Mouse (Mus musculus): ENCODE measurements around the gene Btbd8. TPM values are rescaled to one million over a fixed set of nuclear protein-coding genes. Genes with fewer than 3 reads are reported as not detected.

Gene Btbd8
- polyA plus RNA-seq, 1 experiment from 2014 or later, result 4.7 TPM

DNA sequence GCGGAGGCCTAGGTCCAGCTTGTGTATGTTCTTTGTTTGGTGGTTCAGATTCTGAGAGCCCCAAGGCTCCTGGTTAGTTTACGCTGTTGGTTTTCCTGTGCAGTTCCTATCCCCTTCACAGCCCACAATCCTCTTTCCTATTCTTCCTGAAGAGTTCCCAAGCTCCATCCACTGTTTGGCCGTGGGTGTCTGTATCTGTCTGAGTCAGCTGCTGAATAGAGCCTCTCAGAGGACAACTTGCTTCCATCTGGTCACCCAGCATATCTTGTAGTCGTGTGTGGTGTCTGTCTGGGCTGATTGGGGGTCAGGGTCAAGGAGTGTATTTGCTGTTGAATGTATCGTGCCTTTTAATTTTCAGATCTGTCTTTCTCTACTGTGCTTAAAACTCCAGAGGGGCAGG lies 4.1 kb downstream of the Btbd8 start:
- no peaks in the 10 kb centered on the region for H3K27me3 ChIP-seq (replicated peaks; ENCODE audit: control insufficient read depth, insufficient read depth, low read length)
- no peak overlapping the region for H3K27ac ChIP-seq (ENCODE audit: low read depth)
- DNase-seq (ENCODE audit: low spot score) (no peak), ATAC-seq (replicated peaks; ENCODE audit: low FRiP score, low TSS enrichment, low read depth) (no peak)
- 78% methylated on average over 5 of the region's 5 CpGs for WGBS
- no peak overlapping the region for H3K4me2 ChIP-seq (ENCODE audit: low read length)
- no peaks in the 10 kb centered on the region for H3K9me3 ChIP-seq (ENCODE audit: control insufficient read depth, low read length)
- peaks cover 6% of the 10 kb centered on the region for H3K4me1 ChIP-seq (replicated peaks; ENCODE audit: control insufficient read depth, insufficient read depth, low read length)
- no peak overlapping the region for H3K9ac ChIP-seq (ENCODE audit: low read length)
- no peak overlapping the region for H3K4me3 ChIP-seq (ENCODE audit: low read depth, low read length)
- no peaks in the 10 kb centered on the region for H3K36me3 ChIP-seq (ENCODE audit: control insufficient read depth, insufficient read depth, low read length)

DNA sequence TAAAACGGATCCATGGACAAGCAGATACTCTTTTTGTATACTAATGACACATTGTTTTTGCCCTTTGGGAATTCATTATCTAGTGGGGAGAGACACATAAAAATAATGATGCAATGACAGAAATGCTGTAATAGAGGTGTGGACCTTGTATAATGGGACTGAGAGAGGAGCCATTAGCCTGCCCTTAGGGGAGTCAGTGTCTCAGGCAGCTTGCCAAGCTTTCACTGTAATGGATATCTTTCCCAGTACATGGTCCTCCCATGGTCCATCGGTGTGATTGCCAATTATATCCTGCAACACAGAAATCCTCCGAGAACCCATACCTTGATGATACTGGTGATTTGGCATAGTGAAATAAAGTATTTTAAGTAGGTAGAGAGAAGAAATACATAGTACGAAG lies 6.5 kb downstream of the Btbd8 start:
- no peak overlapping the region for H3K9ac ChIP-seq (ENCODE audit: low read length)
- 88% methylated on average over 4 of the region's 4 CpGs for WGBS
- H3K9me3 ChIP-seq (ENCODE audit: control insufficient read depth, low read length), result no peaks in the 10 kb centered on the region
- no peak overlapping the region for H3K27ac ChIP-seq (ENCODE audit: low read depth)
- DNase-seq (ENCODE audit: low spot score) (no peak), ATAC-seq (replicated peaks; ENCODE audit: low FRiP score, low TSS enrichment, low read depth) (no peak)
- no peaks in the 10 kb centered on the region for H3K36me3 ChIP-seq (ENCODE audit: control insufficient read depth, insufficient read depth, low read length)
- H3K27me3 ChIP-seq (replicated peaks; ENCODE audit: control insufficient read depth, insufficient read depth, low read length), result no peaks in the 10 kb centered on the region
- H3K4me2 ChIP-seq (ENCODE audit: low read length), result no peak overlapping the region
- no peaks in the 10 kb centered on the region for H3K4me1 ChIP-seq (replicated peaks; ENCODE audit: control insufficient read depth, insufficient read depth, low read length)
- H3K4me3 ChIP-seq (ENCODE audit: low read depth, low read length), result no peak overlapping the region

DNA sequence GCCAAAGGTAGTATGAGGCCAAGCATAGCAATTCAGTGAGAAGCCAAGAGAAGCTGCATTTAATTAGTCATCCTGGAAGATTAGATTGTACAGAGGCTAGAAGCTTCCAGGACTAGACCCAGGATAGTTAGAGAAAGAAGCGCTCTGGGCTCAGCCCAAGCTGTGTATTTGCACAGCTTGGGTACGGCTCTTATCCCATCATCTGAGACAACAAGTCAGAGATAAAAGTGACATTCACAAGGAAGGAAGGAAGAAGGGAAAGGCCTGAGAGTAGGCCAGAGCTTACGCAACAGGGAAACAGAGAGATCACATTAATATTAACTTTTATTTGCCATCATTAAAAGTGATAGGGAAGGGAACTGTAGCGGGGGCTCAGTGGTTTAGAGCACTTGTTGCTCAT lies 10.2 kb downstream of the Btbd8 start:
- Histone ChIP-seq H3K9ac (ENCODE audit: low read length) (no peak overlapping the region), H3K27me3 (replicated peaks; ENCODE audit: control insufficient read depth, insufficient read depth, low read length) (no peaks in the 10 kb centered on the region), H3K27ac (ENCODE audit: low read depth) (no peak overlapping the region), H3K4me1 (replicated peaks; ENCODE audit: control insufficient read depth, insufficient read depth, low read length) (no peaks in the 10 kb centered on the region), H3K4me3 (ENCODE audit: low read depth, low read length) (no peak overlapping the region), H3K4me2 (ENCODE audit: low read length) (no peak overlapping the region), H3K9me3 (ENCODE audit: control insufficient read depth, low read length) (no peaks in the 10 kb centered on the region), H3K36me3 (ENCODE audit: control insufficient read depth, insufficient read depth, low read length) (peaks cover 9% of the 10 kb centered on the region; the same call in 1 of the 2 replicates)
- ATAC-seq (replicated peaks; ENCODE audit: low FRiP score, low TSS enrichment, low read depth) (no peak), DNase-seq (ENCODE audit: low spot score) (no peak)
- 73% methylated on average over 4 of the region's 4 CpGs for WGBS

DNA sequence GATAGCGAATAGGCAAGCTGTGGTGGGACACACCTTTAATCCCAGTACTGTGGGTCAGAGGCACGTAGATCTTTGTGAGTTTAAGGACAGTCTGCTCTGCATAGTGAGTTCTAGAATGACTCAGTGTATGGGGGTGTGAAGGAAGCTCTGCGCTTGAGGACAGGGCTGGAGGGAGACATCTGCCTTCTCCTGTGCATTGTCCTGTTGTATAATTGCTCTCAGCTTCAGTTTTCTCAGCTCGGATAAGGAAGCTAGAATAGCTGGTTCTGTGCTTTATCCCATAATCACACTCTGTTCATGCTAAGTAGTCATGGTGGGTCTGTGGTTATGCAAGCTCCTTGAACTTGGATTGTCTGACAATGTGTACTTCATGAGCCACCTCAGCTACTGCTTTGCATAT lies 11.0 kb downstream of the Btbd8 start:
- DNase-seq (ENCODE audit: low spot score), result no peak

DNA sequence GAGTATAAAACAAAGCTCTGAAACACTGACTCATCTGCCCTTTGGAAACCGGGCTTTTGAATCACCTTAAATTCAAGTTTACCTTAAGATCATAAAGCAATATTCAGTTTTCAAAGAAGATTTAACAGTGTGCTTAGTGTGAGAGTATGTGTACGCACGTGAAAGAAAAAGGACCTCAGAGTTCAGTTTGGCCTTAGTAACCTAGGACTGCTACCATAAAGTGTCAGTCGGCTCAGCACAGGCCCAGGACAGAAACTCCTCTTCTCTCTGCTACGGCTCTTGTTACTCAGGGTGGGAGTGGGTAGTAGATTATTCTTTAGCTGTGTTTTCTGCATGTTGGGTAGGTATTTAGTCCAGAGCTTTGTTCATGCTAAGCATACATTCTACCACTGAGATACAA lies 11.8 kb downstream of the Btbd8 start:
- 83% methylated on average over 5 of the region's 5 CpGs for WGBS
- H3K4me3 ChIP-seq (ENCODE audit: low read depth, low read length), result no peak overlapping the region
- ATAC-seq (replicated peaks; ENCODE audit: low FRiP score, low TSS enrichment, low read depth) (no peak), DNase-seq (ENCODE audit: low spot score) (no peak)
- H3K9ac ChIP-seq (ENCODE audit: low read length), result no peak overlapping the region
- no peak overlapping the region for H3K27ac ChIP-seq (ENCODE audit: low read depth)
- peaks cover 9% of the 10 kb centered on the region; the same call in 1 of the 2 replicates for H3K36me3 ChIP-seq (ENCODE audit: control insufficient read depth, insufficient read depth, low read length)
- no peaks in the 10 kb centered on the region for H3K9me3 ChIP-seq (ENCODE audit: control insufficient read depth, low read length)
- no peaks in the 10 kb centered on the region for H3K4me1 ChIP-seq (replicated peaks; ENCODE audit: control insufficient read depth, insufficient read depth, low read length)
- no peak overlapping the region for H3K4me2 ChIP-seq (ENCODE audit: low read length)
- no peaks in the 10 kb centered on the region for H3K27me3 ChIP-seq (replicated peaks; ENCODE audit: control insufficient read depth, insufficient read depth, low read length)

More for the DNA sequence above, 11.0 kb downstream of the Btbd8 start:
- H3K4me2 ChIP-seq (ENCODE audit: low read length), result no peak overlapping the region
- no peak overlapping the region for H3K4me3 ChIP-seq (ENCODE audit: low read depth, low read length)
- no peak for ATAC-seq (replicated peaks; ENCODE audit: low FRiP score, low TSS enrichment, low read depth)
- H3K27me3 ChIP-seq (replicated peaks; ENCODE audit: control insufficient read depth, insufficient read depth, low read length), result no peaks in the 10 kb centered on the region
- H3K4me1 ChIP-seq (replicated peaks; ENCODE audit: control insufficient read depth, insufficient read depth, low read length), result no peaks in the 10 kb centered on the region
- H3K27ac ChIP-seq (ENCODE audit: low read depth), result no peak overlapping the region
- WGBS, result 87% methylated on average over 4 of the region's 4 CpGs
- no peaks in the 10 kb centered on the region for H3K9me3 ChIP-seq (ENCODE audit: control insufficient read depth, low read length)
- H3K36me3 ChIP-seq (ENCODE audit: control insufficient read depth, insufficient read depth, low read length), result peaks cover 9% of the 10 kb centered on the region; the same call in 1 of the 2 replicates
- H3K9ac ChIP-seq (ENCODE audit: low read length), result no peak overlapping the region

DNA sequence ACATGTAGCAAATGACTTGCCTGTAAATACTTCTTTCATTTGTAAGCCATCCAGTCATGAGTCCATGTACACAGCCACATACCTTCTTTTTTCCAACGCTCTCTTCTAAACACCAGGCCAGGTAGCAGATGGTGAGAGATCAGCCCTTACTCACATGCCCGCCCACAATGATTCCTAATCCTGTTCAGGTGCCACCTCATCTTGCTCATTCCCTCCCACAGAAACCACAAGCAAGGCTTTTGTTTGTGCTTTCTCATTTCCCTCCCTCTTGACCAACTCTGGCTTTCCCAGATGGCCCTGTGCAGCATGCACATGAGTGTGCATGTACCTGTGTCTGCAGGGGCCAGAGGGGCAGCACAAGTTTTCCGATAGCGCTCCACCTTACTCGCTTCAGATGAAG lies 12.5 kb downstream of the Btbd8 start:
- DNase-seq (ENCODE audit: low spot score), result no peak
- WGBS, result 94% methylated on average over 5 of the region's 5 CpGs
- peaks cover 9% of the 10 kb centered on the region; the same call in 1 of the 2 replicates for H3K36me3 ChIP-seq (ENCODE audit: control insufficient read depth, insufficient read depth, low read length)
- no peaks in the 10 kb centered on the region for H3K4me1 ChIP-seq (replicated peaks; ENCODE audit: control insufficient read depth, insufficient read depth, low read length)
- no peak overlapping the region for H3K4me3 ChIP-seq (ENCODE audit: low read depth, low read length)
- ATAC-seq (replicated peaks; ENCODE audit: low FRiP score, low TSS enrichment, low read depth), result no peak
- no peak overlapping the region for H3K27ac ChIP-seq (ENCODE audit: low read depth)
- no peak overlapping the region for H3K9ac ChIP-seq (ENCODE audit: low read length)
- no peak overlapping the region for H3K4me2 ChIP-seq (ENCODE audit: low read length)
- H3K27me3 ChIP-seq (replicated peaks; ENCODE audit: control insufficient read depth, insufficient read depth, low read length), result no peaks in the 10 kb centered on the region
- no peaks in the 10 kb centered on the region for H3K9me3 ChIP-seq (ENCODE audit: control insufficient read depth, low read length)

DNA sequence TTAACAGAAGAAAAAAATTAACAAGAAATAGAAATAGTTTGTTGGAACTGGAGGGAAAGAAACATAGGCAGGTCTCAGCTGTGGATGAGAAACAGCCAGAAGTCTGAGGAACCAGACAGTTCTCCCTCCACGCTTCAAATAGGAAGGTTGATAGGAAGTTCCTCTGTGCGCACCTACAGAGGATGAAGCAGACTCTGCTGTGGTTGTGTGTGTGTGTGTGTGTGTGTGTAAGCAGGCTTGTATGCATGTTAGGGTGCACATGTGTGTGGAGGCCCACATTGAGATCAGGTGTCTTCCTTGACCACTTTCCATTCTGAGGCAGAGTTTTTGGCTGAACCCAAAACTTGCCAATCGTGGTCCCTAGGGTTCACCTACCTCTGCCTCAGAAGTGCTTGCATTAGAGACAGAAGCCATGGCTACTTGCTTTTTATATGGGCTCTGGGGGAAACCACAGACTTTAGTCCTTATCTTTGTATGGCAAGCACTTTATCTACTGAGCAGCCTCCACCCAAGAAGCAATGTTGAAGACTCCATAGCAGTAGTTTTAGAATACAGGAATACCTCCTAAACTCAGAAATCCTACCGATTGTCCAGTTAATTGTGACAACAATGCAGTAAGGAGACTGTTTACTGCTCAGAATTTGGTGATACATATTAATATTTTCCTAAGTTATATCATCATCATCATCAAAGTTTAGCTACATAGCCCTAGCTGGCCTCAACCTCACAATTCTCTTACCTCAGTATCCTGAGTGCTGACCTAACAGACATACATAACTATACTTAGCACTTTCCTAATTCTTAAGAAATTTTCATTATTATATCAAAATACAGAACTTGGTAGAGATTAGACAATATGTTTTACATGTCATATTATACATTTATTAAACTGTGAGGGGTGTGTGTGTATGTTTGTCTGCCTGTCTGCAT lies 24.6 kb downstream of the Btbd8 start:
- ATAC-seq (replicated peaks; ENCODE audit: low FRiP score, low TSS enrichment, low read depth) (no peak), DNase-seq (ENCODE audit: low spot score) (no peak)
- Histone ChIP-seq H3K4me2 (ENCODE audit: low read length) (no peak overlapping the region), H3K9me3 (ENCODE audit: control insufficient read depth, low read length) (no peaks in the 10 kb centered on the region), H3K4me3 (ENCODE audit: low read depth, low read length) (no peak overlapping the region), H3K4me1 (replicated peaks; ENCODE audit: control insufficient read depth, insufficient read depth, low read length) (no peaks in the 10 kb centered on the region), H3K36me3 (ENCODE audit: control insufficient read depth, insufficient read depth, low read length) (no peaks in the 10 kb centered on the region), H3K9ac (ENCODE audit: low read length) (no peak overlapping the region), H3K27ac (ENCODE audit: low read depth) (no peak overlapping the region), H3K27me3 (replicated peaks; ENCODE audit: control insufficient read depth, insufficient read depth, low read length) (no peaks in the 10 kb centered on the region)
- WGBS, result 90% methylated on average over 4 of the region's 4 CpGs

DNA sequence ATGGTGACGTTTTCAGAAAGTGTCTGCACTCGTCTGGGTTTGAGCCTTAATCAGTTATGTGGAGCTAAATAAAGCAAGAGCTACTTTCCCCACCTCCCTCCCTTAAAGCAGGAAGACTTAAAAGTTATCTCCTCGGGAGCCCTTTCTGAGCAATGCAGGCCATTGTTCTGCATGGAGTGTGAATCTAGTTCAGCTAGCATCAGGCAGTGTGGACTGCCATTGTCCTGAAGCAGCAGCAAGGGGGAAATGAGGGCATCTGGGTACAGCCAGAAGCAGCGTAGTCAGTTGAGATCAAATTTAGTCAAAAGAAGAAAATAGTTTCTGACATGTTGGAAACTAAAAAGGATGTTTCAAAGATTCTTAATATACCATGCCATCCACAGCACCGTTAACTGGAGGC lies 28.7 kb downstream of the Btbd8 start:
- no peak for DNase-seq (ENCODE audit: low spot score)
- Histone ChIP-seq H3K4me3 (ENCODE audit: low read depth, low read length) (no peak overlapping the region), H3K4me1 (replicated peaks; ENCODE audit: control insufficient read depth, insufficient read depth, low read length) (no peaks in the 10 kb centered on the region), H3K4me2 (ENCODE audit: low read length) (no peak overlapping the region), H3K36me3 (ENCODE audit: control insufficient read depth, insufficient read depth, low read length) (0 out of 2 replicates have a peak, but pooled peaks cover 6% of the 10 kb centered on the region), H3K9me3 (ENCODE audit: control insufficient read depth, low read length) (no peaks in the 10 kb centered on the region), H3K27ac (ENCODE audit: low read depth) (no peak overlapping the region), H3K9ac (ENCODE audit: low read length) (no peak overlapping the region), H3K27me3 (replicated peaks; ENCODE audit: control insufficient read depth, insufficient read depth, low read length) (no peaks in the 10 kb centered on the region)
- ATAC-seq (replicated peaks; ENCODE audit: low FRiP score, low TSS enrichment, low read depth), result no peak
- WGBS, result 66% methylated on average over 5 of the region's 5 CpGs

DNA sequence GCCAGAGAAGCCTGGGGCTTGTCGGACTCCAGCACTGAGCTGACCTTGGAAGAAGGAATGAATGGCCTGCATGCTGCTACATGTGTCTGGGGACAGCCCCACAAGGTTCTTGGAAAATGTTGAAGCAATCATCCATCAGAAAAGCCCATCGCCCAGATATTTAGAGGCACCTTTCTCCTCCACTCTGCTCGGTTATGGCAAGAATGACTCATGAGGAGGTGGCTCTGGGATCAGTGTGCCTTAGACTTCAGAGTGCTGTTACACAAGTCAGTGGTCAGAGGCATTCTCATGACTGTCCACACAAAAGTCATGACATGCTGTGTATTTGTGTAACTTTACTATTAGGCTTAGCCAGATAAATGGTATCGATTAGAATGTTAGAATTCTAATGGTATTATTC lies 29.3 kb downstream of the Btbd8 start:
- 0 out of 2 replicates have a peak, but pooled peaks cover 6% of the 10 kb centered on the region for H3K36me3 ChIP-seq (ENCODE audit: control insufficient read depth, insufficient read depth, low read length)
- no peak overlapping the region for H3K27ac ChIP-seq (ENCODE audit: low read depth)
- no peak overlapping the region for H3K4me3 ChIP-seq (ENCODE audit: low read depth, low read length)
- 86% methylated on average over 4 of the region's 4 CpGs for WGBS
- no peak for DNase-seq (ENCODE audit: low spot score)
- no peak overlapping the region for H3K4me2 ChIP-seq (ENCODE audit: low read length)
- H3K4me1 ChIP-seq (replicated peaks; ENCODE audit: control insufficient read depth, insufficient read depth, low read length), result no peaks in the 10 kb centered on the region
- no peak overlapping the region for H3K9ac ChIP-seq (ENCODE audit: low read length)
- H3K27me3 ChIP-seq (replicated peaks; ENCODE audit: control insufficient read depth, insufficient read depth, low read length), result no peaks in the 10 kb centered on the region
- no peaks in the 10 kb centered on the region for H3K9me3 ChIP-seq (ENCODE audit: control insufficient read depth, low read length)
- ATAC-seq (replicated peaks; ENCODE audit: low FRiP score, low TSS enrichment, low read depth), result no peak
